ENCODE assay signal across 8 mouse cellular contexts in the genomic region with DNA sequence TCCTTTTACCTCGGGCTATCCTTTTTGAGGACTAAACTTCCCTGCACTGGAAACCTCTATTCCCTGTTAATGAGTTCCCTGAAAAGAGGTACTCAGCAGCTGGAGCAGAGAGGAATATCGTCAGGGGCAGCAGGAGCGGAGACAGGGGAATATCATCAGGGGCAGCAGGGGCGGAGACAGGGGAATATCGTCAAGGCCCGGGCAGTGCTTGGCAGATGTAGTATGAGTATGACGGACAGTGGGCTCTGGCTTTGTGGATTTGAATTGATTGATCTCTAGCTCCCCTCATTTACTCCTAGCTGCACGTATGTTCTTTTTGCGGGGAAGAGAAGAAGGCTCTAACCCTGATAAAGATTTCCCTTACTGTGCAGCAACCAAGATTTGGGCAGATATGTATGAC. TPM values are rescaled to one million over a fixed set of nuclear protein-coding genes. Genes with fewer than 3 reads are reported as not detected.
DNase-seq lines count a peak whose midpoint lies in the region; ATAC-seq and TF ChIP-seq lines count a peak whose summit lies in the region.

No protein-coding gene starts in this region.

- H3K4me3 ChIP-seq in kidney, postnatal 0 days (replicated peaks; ENCODE audit: low read depth, low read length): peak overlapping the region; percentile 93; the same call in 1 of the 2 replicates
- H3K4me3 ChIP-seq in embryonic facial prominence, embryonic 12.5 days: peak overlapping the region; percentile 97; the same call in 1 of the 2 replicates
- peak overlapping the region; percentile 91 for H3K4me3 ChIP-seq in hindbrain, embryonic 12.5 days
- H3K4me3 ChIP-seq in midbrain, embryonic 13.5 days (replicated peaks): peak overlapping the region; percentile 98

- no peak for DNase-seq in kidney, postnatal 0 days (ENCODE audit: low spot score)
- DNase-seq in kidney, postnatal 10 days: no peak
- no peak for DNase-seq in frontal cortex, postnatal 25 days (ENCODE audit: low spot score in 2 of 2)
- DNase-seq in ovary, postnatal 14 days (ENCODE audit: low spot score): no peak
- DNase-seq in spleen, adult 12 weeks (ENCODE audit: low spot score): no peak

- ATAC-seq in kidney, postnatal 0 days (replicated peaks; ENCODE audit: low FRiP score, low read depth): no peak
- ATAC-seq in embryonic facial prominence, embryonic 12.5 days (ENCODE audit: insufficient number of reproducible peaks, insufficient read depth, low FRiP score, low TSS enrichment): no peak
- ATAC-seq in hindbrain, embryonic 12.5 days (ENCODE audit: low FRiP score): peak; percentile 14; the same call in 1 of the 2 replicates
- ATAC-seq in midbrain, embryonic 13.5 days: peak; percentile 8; the same call in 1 of the 2 replicates

- no peaks in the 10 kb centered on the region for H3K36me3 ChIP-seq in kidney, postnatal 0 days (ENCODE audit: insufficient read depth, low read length)
- H3K36me3 ChIP-seq in embryonic facial prominence, embryonic 12.5 days: no peaks in the 10 kb centered on the region
- H3K36me3 ChIP-seq in hindbrain, embryonic 12.5 days: peaks cover 3% of the 10 kb centered on the region
- peaks cover 7% of the 10 kb centered on the region; the same call in 1 of the 2 replicates for H3K36me3 ChIP-seq in midbrain, embryonic 13.5 days

- H3K4me2 ChIP-seq in kidney, postnatal 0 days (ENCODE audit: low read length): peak overlapping the region; percentile 92
- peak overlapping the region; percentile 77 for H3K4me2 ChIP-seq in embryonic facial prominence, embryonic 12.5 days (replicated peaks)
- peak overlapping the region; percentile 78 for H3K4me2 ChIP-seq in hindbrain, embryonic 12.5 days (replicated peaks)
- peak overlapping the region; percentile 97 for H3K4me2 ChIP-seq in midbrain, embryonic 13.5 days (replicated peaks)

- no peak for TF ChIP-seq CTCF in kidney, postnatal 0 days (IDR thresholded peaks at IDR 0.05; ENCODE audit: low read depth)

- no peaks in the 10 kb centered on the region for H3K27me3 ChIP-seq in kidney, postnatal 0 days (ENCODE audit: insufficient read depth, low read length)
- H3K27me3 ChIP-seq in embryonic facial prominence, embryonic 12.5 days: no peaks in the 10 kb centered on the region
- no peaks in the 10 kb centered on the region; the same call in 1 of the 2 replicates for H3K27me3 ChIP-seq in hindbrain, embryonic 12.5 days
- H3K27me3 ChIP-seq in midbrain, embryonic 13.5 days: no peaks in the 10 kb centered on the region

- peak overlapping the region; percentile 94 for H3K9ac ChIP-seq in kidney, postnatal 0 days (ENCODE audit: low read depth, low read length)
- peak overlapping the region; percentile 97; the same call in 1 of the 2 replicates for H3K9ac ChIP-seq in embryonic facial prominence, embryonic 12.5 days
- H3K9ac ChIP-seq in hindbrain, embryonic 12.5 days: peak overlapping the region; percentile 94; the same call in 1 of the 2 replicates
- H3K9ac ChIP-seq in midbrain, embryonic 13.5 days (replicated peaks): peak overlapping the region; percentile 94

- H3K4me1 ChIP-seq in kidney, postnatal 0 days (replicated peaks; ENCODE audit: insufficient read depth, low read length): peaks cover 10% of the 10 kb centered on the region; the same call in 1 of the 2 replicates
- peaks cover 12% of the 10 kb centered on the region for H3K4me1 ChIP-seq in embryonic facial prominence, embryonic 12.5 days
- H3K4me1 ChIP-seq in hindbrain, embryonic 12.5 days: peaks cover 23% of the 10 kb centered on the region
- H3K4me1 ChIP-seq in midbrain, embryonic 13.5 days (replicated peaks): peaks cover 40% of the 10 kb centered on the region

- WGBS in kidney, postnatal 0 days: 62% methylated on average over 9 of the region's 9 CpGs
- WGBS in embryonic facial prominence, embryonic 12.5 days: 64% methylated on average over 9 of the region's 9 CpGs
- WGBS in hindbrain, embryonic 12.5 days: 62% methylated on average over 9 of the region's 9 CpGs
- WGBS in midbrain, embryonic 13.5 days: 57% methylated on average over 9 of the region's 9 CpGs

- H3K27ac ChIP-seq in kidney, postnatal 0 days: peak overlapping the region; percentile 99
- peak overlapping the region; percentile 97; the same call in 1 of the 2 replicates for H3K27ac ChIP-seq in embryonic facial prominence, embryonic 12.5 days
- H3K27ac ChIP-seq in hindbrain, embryonic 12.5 days: peak overlapping the region; percentile 91
- H3K27ac ChIP-seq in midbrain, embryonic 13.5 days: peak overlapping the region; percentile 93

- H3K9me3 ChIP-seq in kidney, postnatal 0 days (replicated peaks; ENCODE audit: low read length): no peaks in the 10 kb centered on the region
- no peaks in the 10 kb centered on the region for H3K9me3 ChIP-seq in embryonic facial prominence, embryonic 12.5 days
- H3K9me3 ChIP-seq in hindbrain, embryonic 12.5 days (replicated peaks): no peaks in the 10 kb centered on the region
- H3K9me3 ChIP-seq in midbrain, embryonic 13.5 days: no peaks in the 10 kb centered on the region

RNA-seq across cellular contexts. Expression of a gene that starts 0.7 kb away (rescaled TPM):
- 12.4 and 12.8 TPM in 2 replicates for polyA plus RNA-seq in kidney, postnatal 0 days (2015; fragmentation: Nextera tagmentation; extraction: Ambion mirVana)
- 18.4 and 20.1 TPM in 2 replicates for polyA plus RNA-seq in embryonic facial prominence, embryonic 12.5 days (2016; fragmentation: Nextera tagmentation; extraction: Ambion mirVana)
- polyA plus RNA-seq in hindbrain, embryonic 12.5 days (2016; fragmentation: Nextera tagmentation; extraction: Ambion mirVana): 16.7 and 18.8 TPM in 2 replicates
- polyA plus RNA-seq in midbrain, embryonic 13.5 days (2015; fragmentation: Nextera tagmentation; extraction: Ambion mirVana): 7.6 and 8.7 TPM in 2 replicates

RNA-seq across cellular contexts. Expression of a gene that starts 1.3 kb away (rescaled TPM):
- 76.5 and 76.7 TPM in 2 replicates for polyA plus RNA-seq in kidney, postnatal 0 days (2015; fragmentation: Nextera tagmentation; extraction: Ambion mirVana)
- 83.8 and 86.3 TPM in 2 replicates for polyA plus RNA-seq in embryonic facial prominence, embryonic 12.5 days (2016; fragmentation: Nextera tagmentation; extraction: Ambion mirVana)
- polyA plus RNA-seq in hindbrain, embryonic 12.5 days (2016; fragmentation: Nextera tagmentation; extraction: Ambion mirVana): 64.4 and 67.8 TPM in 2 replicates
- 55.0 and 61.9 TPM in 2 replicates for polyA plus RNA-seq in midbrain, embryonic 13.5 days (2015; fragmentation: Nextera tagmentation; extraction: Ambion mirVana)

RNA-seq across cellular contexts. Expression of a gene that starts 44.3 kb away (rescaled TPM):
- polyA plus RNA-seq in kidney, postnatal 0 days (2015; fragmentation: Nextera tagmentation; extraction: Ambion mirVana): 18.7 and 19.4 TPM in 2 replicates
- 19.4 and 20.5 TPM in 2 replicates for polyA plus RNA-seq in embryonic facial prominence, embryonic 12.5 days (2016; fragmentation: Nextera tagmentation; extraction: Ambion mirVana)
- polyA plus RNA-seq in hindbrain, embryonic 12.5 days (2016; fragmentation: Nextera tagmentation; extraction: Ambion mirVana): 16.8 and 18.5 TPM in 2 replicates
- polyA plus RNA-seq in midbrain, embryonic 13.5 days (2015; fragmentation: Nextera tagmentation; extraction: Ambion mirVana): 21.9 and 23.1 TPM in 2 replicates

Comparison
In these comparisons a context has a peak if more than half of its experiments do, and no peak if none do; other contexts are left out.
1. ATAC-seq: peak in hindbrain, embryonic 12.5 days (single experiment) and midbrain, embryonic 13.5 days (single experiment); none in kidney, postnatal 0 days (single experiment) and embryonic facial prominence, embryonic 12.5 days (single experiment).
2. Peak in every context shown above with its lines, with median percentiles within 50 percentile points of each other: H3K27ac ChIP-seq, H3K4me2 ChIP-seq, H3K4me3 ChIP-seq and H3K9ac ChIP-seq.